Mouse (Mus musculus) adrenal gland, postnatal 36 days (tissue): ENCODE data around the gene Ubash3b. TPM values are rescaled to one million over a fixed set of nuclear protein-coding genes. Genes with fewer than 3 reads are reported as not detected.

ENCODE experiments used
- DNase-seq, 2 experiments: peaks; one replicate each; pipeline ENCODE4 v3.0.0; 2021; ENCODE audit warnings: mixed read lengths in 1 of 2
- total RNA-seq, 2 experiments: library from RNA; stranded (reverse); gene quantifications; 2 replicates each; pipeline ENCODE4 v1.2.3; 2021

Gene Ubash3b
- total RNA-seq, 2 experiments from 2014 or later, result 1.8 to 2.3 TPM

- DNase-seq, result no peak
Measured at GRCm38 (mm10) chr9:41136691-41137467, 24.6 kb downstream of the Ubash3b start.

- no peak for DNase-seq
Measured at GRCm38 (mm10) chr9:41136273-41136672, 25.2 kb downstream of the Ubash3b start.

GRCm38 (mm10) chr9:41134907-41135306, 26.6 kb downstream of the Ubash3b start:
- DNase-seq, result no peak

- no peak for DNase-seq
Measured at GRCm38 (mm10) chr9:41130563-41130962, 30.9 kb downstream of the Ubash3b start.

- no peak for DNase-seq
Measured at GRCm38 (mm10) chr9:41129802-41130480, 31.6 kb downstream of the Ubash3b start.

GRCm38 (mm10) chr9:41129273-41129672, 32.2 kb downstream of the Ubash3b start:
- DNase-seq, result no peak

- no peak for DNase-seq
Measured at GRCm38 (mm10) chr9:41126723-41127122, 34.8 kb downstream of the Ubash3b start.

- no peak for DNase-seq
Measured at GRCm38 (mm10) chr9:41124305-41124704, 37.2 kb downstream of the Ubash3b start.

- peak; percentile 46 to 65 for DNase-seq
Measured at GRCm38 (mm10) chr9:41122390-41123110, 38.9 kb downstream of the Ubash3b start.

- no peak for DNase-seq
Measured at GRCm38 (mm10) chr9:41121701-41122354, 39.7 kb downstream of the Ubash3b start.

GRCm38 (mm10) chr9:41119958-41120357, 41.5 kb downstream of the Ubash3b start:
- DNase-seq, result no peak

GRCm38 (mm10) chr9:41118065-41118464, 43.4 kb downstream of the Ubash3b start:
- DNase-seq, result no peak

GRCm38 (mm10) chr9:41116126-41116525, 45.4 kb downstream of the Ubash3b start:
- no peak for DNase-seq

- no peak for DNase-seq
Measured at GRCm38 (mm10) chr9:41114367-41114766, 47.1 kb downstream of the Ubash3b start.

- no peak for DNase-seq
Measured at GRCm38 (mm10) chr9:41109749-41110148, 51.7 kb downstream of the Ubash3b start.

- DNase-seq, result peak; percentile 15 to 17
Measured at GRCm38 (mm10) chr9:41108324-41109180, 52.9 kb downstream of the Ubash3b start.

- peak in 1 of 2 experiments; percentile 30 for DNase-seq
Measured at GRCm38 (mm10) chr9:41105201-41105643, 56.3 kb downstream of the Ubash3b start.

GRCm38 (mm10) chr9:41103722-41104121, 57.8 kb downstream of the Ubash3b start:
- DNase-seq, result no peak

- no peak for DNase-seq
Measured at GRCm38 (mm10) chr9:41102613-41103012, 58.9 kb downstream of the Ubash3b start.

GRCm38 (mm10) chr9:41099897-41100296, 61.6 kb downstream of the Ubash3b start:
- no peak for DNase-seq

- DNase-seq, result no peak
Measured at GRCm38 (mm10) chr9:41099067-41099466, 62.4 kb downstream of the Ubash3b start.
